Mouse (Mus musculus) heart, embryonic 14.5 days (tissue): Measurements from ENCODE around the gene Rccd1. TPM values are rescaled to one million over a fixed set of nuclear protein-coding genes. Genes with fewer than 3 reads are reported as not detected.
A peak's percentile ranks its signal among the peaks of the same experiment; 100 is the strongest.

Experiments used
- ATAC-seq: fragments of 200-750 bp; cut with Nextera tagmentation; 2 replicates; pipeline ENCODE4 v1.8.0; 2017; ENCODE audit warnings: low read depth, moderate TSS enrichment; ENCODE audit not compliant: insufficient number of reproducible peaks, insufficient read depth, low FRiP score
- H3K27ac ChIP-seq, 2 experiments: fragments of 200-500 bp in 1 of 2; fragments of 300-500 bp in 1 of 2; sonication (generic) in 1 of 2; replicated peaks in 1 of 2; 2 replicates each; pipeline ENCODE4 v1.5.1; 2012 to 2014; ENCODE audit warnings: low read depth in 2 of 2, low read length in 2 of 2, control low read depth in 1 of 2, mild to moderate bottlenecking in 1 of 2, mixed read lengths in 1 of 2; ENCODE audit not compliant: control insufficient read depth in 1 of 2, insufficient read depth in 1 of 2
- H3K27me3 ChIP-seq: fragments of 300-500 bp; sonication (generic); 2 replicates; pipeline ENCODE4 v1.6.1; 2014; ENCODE audit warnings: mild to moderate bottlenecking, low read length, control low read depth; ENCODE audit not compliant: control insufficient read depth, insufficient read depth
- H3K36me3 ChIP-seq: fragments of 300-500 bp; sonication (generic); 2 replicates; pipeline ENCODE4 v1.6.1; 2014; ENCODE audit warnings: mild to moderate bottlenecking, control low read depth, low read length, mixed read lengths; ENCODE audit not compliant: control insufficient read depth, insufficient read depth
- H3K4me1 ChIP-seq, 2 experiments: fragments of 200-500 bp in 1 of 2; fragments of 300-500 bp in 1 of 2; sonication (generic) in 1 of 2; 2 replicates each; pipeline ENCODE4 v1.6.1; 2012 to 2014; ENCODE audit warnings: low read length in 2 of 2, control low read depth in 1 of 2, mixed read lengths in 1 of 2; ENCODE audit not compliant: control insufficient read depth in 2 of 2, insufficient read depth in 2 of 2
- H3K4me2 ChIP-seq: fragments of 300-500 bp; sonication (generic); 2 replicates; pipeline ENCODE4 v1.6.1; 2014; ENCODE audit warnings: mild to moderate bottlenecking, low read length
- H3K4me3 ChIP-seq, 2 experiments: fragments of 200-500 bp in 1 of 2; fragments of 300-500 bp in 1 of 2; sonication (generic) in 1 of 2; 2 replicates each; pipeline ENCODE4 v1.5.1; 2012 to 2014; ENCODE audit warnings: low read length in 2 of 2, mild to moderate bottlenecking in 2 of 2, control low read depth in 1 of 2, low read depth in 1 of 2, moderate library complexity in 1 of 2; ENCODE audit not compliant: control insufficient read depth in 1 of 2, insufficient read depth in 1 of 2
- H3K9ac ChIP-seq: fragments of 300-500 bp; sonication (generic); 2 replicates; pipeline ENCODE4 v1.6.1; 2014; ENCODE audit warnings: mild to moderate bottlenecking, low read length
- H3K9me3 ChIP-seq: fragments of 300-500 bp; sonication (generic); 2 replicates; pipeline ENCODE4 v1.6.1; 2016; ENCODE audit warnings: low read length, control low read depth; ENCODE audit not compliant: control insufficient read depth
- WGBS: fragments of 180-500 bp; shearing (Covaris S2); extraction: QIAGEN DNeasy Blood & Tissue Kit; methylation state at CpG from one replicate; pipeline ENCODE4 v1.1.7; 2014; 5-methylcytosine and 5-hydroxymethylcytosine counted together
- polyA plus RNA-seq: library from polyadenylated mRNA; unstranded; fragments of >200 nt; fragmentation: Nextera tagmentation; extraction: Ambion mirVana; gene quantifications from 2 replicates; pipeline ENCODE4 v1.2.1, GENCODE M21; 2014

The Rccd1 gene
- 7.6 and 7.8 TPM in 2 replicates for polyA plus RNA-seq

DNA sequence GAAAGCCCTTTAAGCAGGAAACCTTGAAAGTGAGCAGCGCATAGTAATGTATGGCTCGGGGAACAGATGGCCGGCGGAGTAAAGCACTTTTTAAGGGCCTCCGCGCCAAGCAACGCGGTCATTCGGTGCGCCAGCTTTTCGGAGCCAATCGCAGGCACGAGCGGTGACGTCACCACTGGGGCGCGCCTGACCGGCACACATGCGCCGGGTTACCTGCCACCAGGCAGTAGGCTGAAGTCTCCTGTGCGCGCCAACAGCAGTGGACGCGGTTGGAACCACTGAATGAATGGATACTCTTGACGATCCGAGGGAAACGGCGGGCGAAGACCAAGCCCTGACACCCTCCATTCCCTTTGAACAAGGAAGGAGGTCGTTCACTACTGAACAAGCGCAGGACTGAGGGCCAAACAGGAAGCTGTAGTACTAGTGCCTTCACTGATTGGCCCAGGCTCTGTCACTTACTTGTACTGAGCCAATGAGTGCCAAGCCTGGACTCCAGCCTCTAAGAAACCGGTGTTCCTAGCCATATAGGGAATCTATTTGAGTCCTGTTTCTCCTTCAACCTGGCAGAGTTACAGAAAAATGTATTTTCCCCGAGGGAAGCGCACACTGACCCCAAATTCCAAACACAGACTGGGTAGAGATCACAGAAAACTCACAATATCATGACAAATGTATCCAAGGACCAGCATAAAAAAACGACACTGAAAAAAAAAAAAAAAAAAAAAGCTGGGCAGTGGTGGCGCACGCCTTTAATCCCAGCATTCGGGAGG is at the start of gene Rccd1:
Gene Rccd1, minus strand, starts transcription at position 412 of the 773 bp plus-strand sequence.
- H3K9me3 ChIP-seq = no peaks in the 10 kb centered on the region
- WGBS = 3% methylated on average over 38 of the region's 38 CpGs
- H3K4me1 ChIP-seq = peaks cover 3 to 21% of the 10 kb centered on the region in 2 experiments; a peak in 3 of 4 replicates
- H3K27me3 ChIP-seq = no peaks in the 10 kb centered on the region
- H3K9ac ChIP-seq = peak within 1 kb of the TSS; percentile 82
- H3K36me3 ChIP-seq = peaks cover 50% of the 10 kb centered on the region
- peak within 1 kb of the TSS; percentile 68 to 76 for H3K4me3 ChIP-seq
- peak; percentile 97 for ATAC-seq
- peak within 1 kb of the TSS; percentile 81 for H3K4me2 ChIP-seq
- H3K27ac ChIP-seq = peak within 1 kb of the TSS; percentile 88 to 93

DNA sequence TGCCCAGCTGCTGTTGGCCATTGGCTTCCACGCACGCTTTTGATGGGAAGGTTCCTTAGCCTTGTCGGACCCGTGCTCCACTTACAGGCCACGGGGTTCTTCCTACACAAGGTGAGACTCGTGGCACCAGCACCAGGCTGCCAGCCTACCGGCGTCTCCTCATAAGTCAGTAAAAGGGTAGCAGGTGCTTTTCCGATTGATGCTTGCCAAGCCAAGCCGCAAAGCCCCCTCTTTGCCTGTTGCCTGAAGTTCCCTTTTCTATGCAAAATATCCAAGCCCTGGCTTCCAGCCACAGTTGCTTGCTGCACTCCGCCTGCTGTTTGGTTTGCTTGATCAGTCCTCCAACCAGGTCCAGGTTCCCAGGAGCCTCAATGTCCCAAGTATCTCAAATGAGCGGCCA is 49.6 kb upstream of the Rccd1 start:
- H3K27me3 ChIP-seq = no peaks in the 10 kb centered on the region
- no peak overlapping the region for H3K9ac ChIP-seq
- H3K9me3 ChIP-seq = no peaks in the 10 kb centered on the region
- 87% methylated on average over 12 of the region's 12 CpGs for WGBS
- no peak overlapping the region for H3K4me2 ChIP-seq
- H3K36me3 ChIP-seq = peaks cover 6% of the 10 kb centered on the region; the same call in 1 of the 2 replicates
- no peak overlapping the region for H3K4me3 ChIP-seq
- ATAC-seq = no peak
- H3K4me1 ChIP-seq = peaks cover 7 to 15% of the 10 kb centered on the region in 2 experiments
- H3K27ac ChIP-seq = no peak overlapping the region

DNA sequence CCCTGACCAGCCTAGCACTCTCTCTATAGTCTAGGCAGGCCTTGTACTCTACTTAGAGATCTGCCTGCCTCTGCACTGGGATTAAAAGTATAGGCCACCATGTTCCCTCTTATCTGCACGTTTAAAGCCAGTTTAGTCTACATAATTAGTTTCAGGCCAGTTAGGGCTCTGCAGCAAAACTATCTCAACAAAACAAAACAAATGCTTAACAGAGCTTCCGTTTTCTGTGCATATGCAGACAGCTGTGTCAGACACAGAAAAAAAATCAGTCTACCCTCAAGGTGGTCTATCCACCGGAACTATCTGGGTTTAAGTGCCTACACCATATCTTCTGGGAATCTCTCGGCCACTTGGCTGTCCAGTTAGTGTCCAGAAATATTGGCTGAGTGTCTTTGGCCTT is 49.1 kb upstream of the Rccd1 start:
- 61% methylated on average over 4 of the region's 4 CpGs for WGBS
- H3K4me1 ChIP-seq = peaks cover 9 to 19% of the 10 kb centered on the region in 2 experiments
- no peaks in the 10 kb centered on the region for H3K27me3 ChIP-seq
- H3K4me2 ChIP-seq = no peak overlapping the region
- no peak overlapping the region for H3K9ac ChIP-seq
- H3K27ac ChIP-seq = no peak overlapping the region
- H3K36me3 ChIP-seq = peaks cover 5% of the 10 kb centered on the region
- no peak for ATAC-seq
- no peak overlapping the region for H3K4me3 ChIP-seq
- no peaks in the 10 kb centered on the region for H3K9me3 ChIP-seq

DNA sequence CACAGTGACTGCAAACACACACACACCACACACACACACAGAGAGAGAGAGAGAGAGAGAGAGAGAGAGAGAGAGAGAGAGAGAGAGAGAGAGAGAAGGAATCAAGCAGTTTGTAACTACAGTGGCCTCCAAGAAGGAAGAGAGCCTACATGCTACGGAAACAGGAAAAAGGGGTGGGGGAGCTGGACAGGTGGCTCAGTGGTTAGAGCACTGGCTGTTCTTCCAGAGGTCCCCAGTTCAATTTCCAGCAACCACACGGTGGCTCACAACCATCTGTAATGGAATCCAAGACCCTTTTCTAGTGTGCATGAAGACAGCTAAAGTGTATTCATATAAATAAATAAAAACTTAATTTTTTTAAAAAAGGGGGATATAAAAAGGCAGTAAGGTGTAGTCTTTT is 48.4 kb upstream of the Rccd1 start:
- WGBS = 36% methylated on average over 2 of the region's 2 CpGs
- Histone ChIP-seq H3K4me3 (no peak overlapping the region), H3K9ac (no peak overlapping the region), H3K27ac (no peak overlapping the region), H3K27me3 (no peaks in the 10 kb centered on the region), H3K36me3 (peaks cover 11% of the 10 kb centered on the region), H3K9me3 (no peaks in the 10 kb centered on the region), H3K4me1 (peaks cover 11 to 20% of the 10 kb centered on the region in 2 experiments), H3K4me2 (no peak overlapping the region)
- no peak for ATAC-seq

DNA sequence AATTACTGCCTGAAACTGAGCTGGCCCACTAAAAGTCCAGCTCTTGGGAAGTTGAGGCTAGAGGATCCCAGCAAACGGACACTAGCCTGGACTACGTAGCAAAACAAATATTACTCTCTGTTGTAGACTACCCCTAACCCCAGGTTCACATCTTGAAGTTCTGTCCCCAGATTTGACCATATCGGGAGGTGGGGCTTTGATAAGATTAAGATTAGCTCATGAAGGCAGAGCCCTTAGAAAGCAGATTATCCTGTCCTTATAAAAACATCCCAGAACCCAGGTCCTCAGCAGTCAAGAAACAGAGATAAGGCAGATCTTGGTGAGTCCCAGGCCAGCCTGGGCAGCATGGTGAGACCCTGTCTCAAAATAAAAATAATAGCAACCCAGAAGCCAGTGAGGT is 47.9 kb upstream of the Rccd1 start:
- no peak overlapping the region for H3K4me2 ChIP-seq
- no peak overlapping the region for H3K9ac ChIP-seq
- H3K4me1 ChIP-seq = peaks cover 11 to 20% of the 10 kb centered on the region in 2 experiments
- no peaks in the 10 kb centered on the region for H3K9me3 ChIP-seq
- no peak for ATAC-seq
- 47% methylated on average over 3 of the region's 3 CpGs for WGBS
- H3K36me3 ChIP-seq = peaks cover 16% of the 10 kb centered on the region
- no peak overlapping the region for H3K4me3 ChIP-seq
- no peak overlapping the region for H3K27ac ChIP-seq
- no peaks in the 10 kb centered on the region for H3K27me3 ChIP-seq

DNA sequence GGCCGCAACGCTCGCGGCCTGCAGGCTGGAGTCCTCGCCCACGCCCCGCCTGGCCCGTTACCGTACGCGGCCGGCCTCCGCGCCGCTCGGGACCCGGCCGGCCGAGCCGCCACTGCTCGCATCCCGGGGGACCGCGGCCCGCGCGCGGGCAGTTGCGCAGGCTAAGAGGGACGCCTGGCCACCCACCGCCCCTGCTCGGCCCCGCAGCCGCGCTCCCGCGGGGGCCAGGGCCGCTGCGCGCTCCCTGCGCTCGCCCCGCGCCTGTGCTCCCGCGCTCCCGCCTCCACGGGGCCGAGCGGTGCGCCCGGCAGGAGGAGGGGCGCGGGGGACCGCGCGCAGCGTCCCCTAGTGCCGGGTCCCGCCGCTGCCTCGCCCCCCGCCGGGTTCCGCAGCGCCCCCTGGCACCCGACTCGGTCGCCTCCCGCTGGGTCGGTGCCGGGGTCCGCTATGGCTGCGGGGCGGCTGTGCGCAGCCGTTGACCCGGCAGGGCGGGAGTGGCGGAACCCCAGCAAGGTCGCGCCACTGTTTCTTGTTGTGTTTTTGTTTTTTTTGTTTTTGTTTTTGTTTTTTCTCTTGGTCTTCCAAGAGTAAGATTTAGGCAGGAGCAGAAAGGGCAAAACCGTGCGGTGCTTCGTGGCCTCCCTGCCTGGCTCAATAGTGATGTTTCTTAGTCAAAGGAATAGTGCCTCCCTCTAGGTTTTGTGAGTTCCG is 46.9 kb upstream of the Rccd1 start, which contains the start of gene Man2a2:
Gene Man2a2, minus strand, starts transcription at position 335 of the 711 bp plus-strand sequence.
- WGBS = under 1% methylated on average over 85 of the region's 86 CpGs
- peak within 1 kb of the TSS; percentile 78 to 84 for H3K27ac ChIP-seq
- peak; percentile 63 for ATAC-seq
- peak within 1 kb of the TSS; percentile 70 to 89 for H3K4me3 ChIP-seq
- H3K9ac ChIP-seq = peak within 1 kb of the TSS; percentile 82
- H3K4me1 ChIP-seq = peaks cover 11 to 20% of the 10 kb centered on the region in 2 experiments
- H3K27me3 ChIP-seq = no peaks in the 10 kb centered on the region
- H3K36me3 ChIP-seq = peaks cover 26% of the 10 kb centered on the region
- H3K4me2 ChIP-seq = peak within 1 kb of the TSS; percentile 76
- H3K9me3 ChIP-seq = no peaks in the 10 kb centered on the region

DNA sequence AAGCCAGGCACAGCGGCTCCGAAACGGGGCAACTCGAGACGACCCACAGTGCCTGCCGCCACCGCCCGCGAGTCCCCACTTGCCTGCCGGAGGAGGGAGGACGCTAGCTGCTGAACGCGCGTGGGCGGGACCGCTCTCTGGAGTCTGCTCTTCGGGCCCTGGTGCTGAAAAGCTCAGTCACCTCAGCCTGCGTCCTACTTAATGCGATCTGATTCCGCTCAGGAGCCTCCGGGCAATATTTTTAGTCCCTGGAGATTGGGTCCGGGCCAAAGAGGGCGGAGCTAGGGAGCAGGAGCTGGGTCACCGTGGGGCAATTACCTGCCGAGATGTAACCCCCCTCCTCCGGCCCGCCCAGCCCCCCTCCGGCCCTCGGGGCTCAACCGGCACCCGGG is 46.4 kb upstream of the Rccd1 start:
- peak; percentile 44 for ATAC-seq
- Histone ChIP-seq H3K27ac (peak overlapping the region; percentile 64 to 84), H3K27me3 (no peaks in the 10 kb centered on the region), H3K4me1 (peaks cover 12 to 20% of the 10 kb centered on the region in 2 experiments), H3K4me2 (peak overlapping the region; percentile 76), H3K4me3 (peak overlapping the region; percentile 70 to 89), H3K9ac (peak overlapping the region; percentile 82), H3K9me3 (no peaks in the 10 kb centered on the region), H3K36me3 (peaks cover 30% of the 10 kb centered on the region)
- WGBS = under 1% methylated on average over 31 of the region's 31 CpGs
